Mouse (Mus musculus) small intestine, adult 2 months (tissue): ENCODE data around the gene Nkrf. TPM values are rescaled to one million over a fixed set of nuclear protein-coding genes. Genes with fewer than 3 reads are reported as not detected.
"Not testable (repeated sequence)": the region's sequence is repeated elsewhere in the genome, so short reads cannot be mapped to it uniquely, and the experiment has no call there.

ENCODE experiments used
- H3K27ac ChIP-seq: fragments of 200-500 bp; 2 replicates; pipeline ENCODE4 v1.5.1; 2012; ENCODE audit warnings: low read depth, low read length, control low read depth, inconsistent platforms; ENCODE audit not compliant: insufficient read depth
- H3K27me3 ChIP-seq: fragments of 200-500 bp; 2 replicates; pipeline ENCODE4 v1.6.1; 2012; ENCODE audit warnings: mild to moderate bottlenecking, moderate library complexity, low read length, inconsistent platforms; ENCODE audit not compliant: control insufficient read depth, insufficient read depth
- H3K36me3 ChIP-seq: fragments of 200-500 bp; 2 replicates; pipeline ENCODE4 v1.6.1; 2012; ENCODE audit warnings: mild to moderate bottlenecking, low read length, control low read depth, inconsistent platforms; ENCODE audit not compliant: control insufficient read depth, insufficient read depth
- H3K4me1 ChIP-seq: fragments of 200-500 bp; 2 replicates; pipeline ENCODE4 v1.6.1; 2012; ENCODE audit warnings: low read length, inconsistent platforms, mixed read lengths; ENCODE audit not compliant: control insufficient read depth, insufficient read depth, insufficient read length
- H3K4me3 ChIP-seq: fragments of 200-500 bp; 2 replicates; pipeline ENCODE4 v1.5.1; 2012; ENCODE audit warnings: low read depth, mild to moderate bottlenecking, control low read depth, inconsistent platforms, low read length, moderate library complexity
- CTCF ChIP-seq: fragments of 200-500 bp; IDR thresholded peaks from 2 replicates; pipeline ENCODE4 v1.5.1; 2012; ENCODE audit warnings: low read depth, mild to moderate bottlenecking, control low read depth, inconsistent platforms, low read length, moderate library complexity, mixed read lengths; ENCODE audit not compliant: insufficient replicate concordance, insufficient read length; ENCODE audit errors: extremely low read depth
- POLR2A ChIP-seq: fragments of 200-500 bp; IDR thresholded peaks from 2 replicates; pipeline ENCODE4 v1.6.1; 2012; ENCODE audit warnings: low read depth, mild to moderate bottlenecking, control low read depth, inconsistent platforms, low read length, moderate library complexity
- WGBS: fragments of 180-500 bp; shearing (Covaris S2); methylation state at CpG from one replicate; pipeline ENCODE4 v1.1.7; 2018; 5-methylcytosine and 5-hydroxymethylcytosine counted together
- polyA plus RNA-seq: library from polyadenylated mRNA; depleted of rRNA; stranded (reverse); fragments of >200 nt; gene quantifications from 2 replicates; pipeline ENCODE4 v1.2.3, GENCODE M21; 2012

Nkrf gene
- polyA plus RNA-seq, 1 experiment, result 0.08 TPM

DNA sequence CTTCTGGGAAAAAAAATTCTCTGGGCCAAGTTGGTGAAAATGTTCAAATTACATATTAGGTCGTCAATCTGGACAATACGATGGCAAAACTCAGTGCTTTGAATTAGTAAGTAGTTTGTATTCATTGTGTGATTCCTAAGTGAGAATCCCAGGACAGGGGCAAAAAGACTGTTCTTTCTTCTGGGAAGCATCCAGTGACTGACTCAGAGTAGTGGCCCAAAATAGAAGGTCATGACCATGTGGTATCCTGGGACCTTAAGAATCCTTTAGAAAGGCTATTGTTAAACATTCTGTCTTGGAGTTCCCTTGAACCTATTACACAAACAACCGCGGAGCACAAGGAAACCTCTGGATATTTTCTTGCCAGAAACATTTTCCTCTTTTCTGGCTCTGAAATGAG is 18.6 kb upstream of the Nkrf start:
- Histone ChIP-seq H3K27ac (no peak overlapping the region), H3K36me3 (no peaks in the 10 kb centered on the region), H3K4me3 (no peak overlapping the region), H3K27me3 (no peaks in the 10 kb centered on the region), H3K4me1 (no peaks in the 10 kb centered on the region)
- 85% methylated on average over 4 of the region's 4 CpGs for WGBS
- TF ChIP-seq CTCF (no peak), POLR2A (no peak)

DNA sequence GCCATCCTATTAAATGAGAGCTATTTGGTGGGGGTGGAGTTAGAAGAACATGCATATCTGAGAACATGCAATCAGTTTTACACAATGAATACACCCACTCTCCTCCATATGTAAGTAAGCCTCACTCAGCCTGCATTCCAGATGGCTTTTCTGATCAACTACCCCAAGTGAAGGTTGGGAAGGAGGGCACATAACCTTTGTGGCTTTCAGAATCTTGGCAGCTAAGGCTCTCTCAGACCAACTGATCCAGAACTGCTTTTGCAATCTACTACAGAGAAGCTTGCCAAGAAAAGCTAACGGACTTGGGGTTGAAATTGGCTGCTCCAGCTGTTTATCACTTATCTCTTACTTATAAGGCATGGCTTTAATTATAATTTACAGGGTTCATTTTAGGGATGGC is 15.1 kb upstream of the Nkrf start:
- TF ChIP-seq CTCF, result no peak
- TF ChIP-seq POLR2A, result no peak
- H3K4me1 ChIP-seq, result no peaks in the 10 kb centered on the region
- 34% methylated on average over 1 of the region's 1 CpGs for WGBS
- H3K36me3 ChIP-seq, result no peaks in the 10 kb centered on the region
- no peak overlapping the region for H3K27ac ChIP-seq
- no peak overlapping the region for H3K4me3 ChIP-seq
- no peaks in the 10 kb centered on the region for H3K27me3 ChIP-seq

DNA sequence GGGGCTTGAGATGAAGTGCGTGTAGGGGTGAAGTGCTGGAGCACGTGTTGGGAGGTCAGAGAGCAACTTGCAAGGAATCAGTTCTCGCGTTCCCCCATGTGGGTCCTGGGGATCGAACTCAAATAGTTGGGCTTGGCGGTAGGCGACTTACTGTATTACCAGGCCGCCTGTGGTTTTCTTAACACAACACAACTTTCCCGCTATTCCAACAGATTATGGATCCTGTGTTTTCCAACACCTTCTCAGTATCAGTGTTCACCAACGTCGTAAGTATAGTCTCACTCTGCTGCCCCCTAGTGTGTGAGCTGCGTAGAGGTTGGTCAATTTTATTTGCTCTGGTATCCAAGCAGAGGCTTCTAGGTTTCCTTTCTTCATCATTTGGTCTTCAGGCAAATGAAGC is 8.6 kb upstream of the Nkrf start:
- TF ChIP-seq CTCF (peak; percentile 9; the same call in 1 of the 2 replicates), POLR2A (no peak)
- Histone ChIP-seq H3K4me3 (no peak overlapping the region), H3K27me3 (no peaks in the 10 kb centered on the region), H3K27ac (no peak overlapping the region), H3K4me1 (no peaks in the 10 kb centered on the region), H3K36me3 (no peaks in the 10 kb centered on the region)
- 43% methylated on average over 12 of the region's 12 CpGs for WGBS

DNA sequence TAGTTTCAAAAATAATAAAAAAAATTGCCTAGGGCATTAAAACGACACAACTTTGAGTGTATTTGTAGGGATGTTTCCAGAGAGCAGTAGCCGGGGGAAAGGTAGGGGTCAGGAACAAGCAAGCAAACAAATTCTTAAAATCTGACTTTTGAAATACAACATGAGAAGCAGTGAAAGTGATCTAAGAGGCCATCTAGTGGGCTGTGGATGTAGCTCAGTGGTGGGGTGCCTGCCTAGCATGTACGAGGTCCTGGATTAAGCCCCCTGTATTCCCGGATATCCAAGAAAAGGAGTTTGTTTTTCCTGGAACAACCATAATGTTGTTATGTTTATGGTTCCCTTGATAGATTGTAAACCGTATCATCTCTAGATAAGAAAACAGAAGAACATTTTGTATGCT is 3.8 kb upstream of the Nkrf start:
- Histone ChIP-seq H3K4me3 (no peak overlapping the region), H3K27me3 (no peaks in the 10 kb centered on the region), H3K4me1 (no peaks in the 10 kb centered on the region), H3K36me3 (no peaks in the 10 kb centered on the region), H3K27ac (no peak overlapping the region)
- 26% methylated on average over 5 of the region's 5 CpGs for WGBS
- no peak for TF ChIP-seq POLR2A
- TF ChIP-seq CTCF, result no peak

DNA sequence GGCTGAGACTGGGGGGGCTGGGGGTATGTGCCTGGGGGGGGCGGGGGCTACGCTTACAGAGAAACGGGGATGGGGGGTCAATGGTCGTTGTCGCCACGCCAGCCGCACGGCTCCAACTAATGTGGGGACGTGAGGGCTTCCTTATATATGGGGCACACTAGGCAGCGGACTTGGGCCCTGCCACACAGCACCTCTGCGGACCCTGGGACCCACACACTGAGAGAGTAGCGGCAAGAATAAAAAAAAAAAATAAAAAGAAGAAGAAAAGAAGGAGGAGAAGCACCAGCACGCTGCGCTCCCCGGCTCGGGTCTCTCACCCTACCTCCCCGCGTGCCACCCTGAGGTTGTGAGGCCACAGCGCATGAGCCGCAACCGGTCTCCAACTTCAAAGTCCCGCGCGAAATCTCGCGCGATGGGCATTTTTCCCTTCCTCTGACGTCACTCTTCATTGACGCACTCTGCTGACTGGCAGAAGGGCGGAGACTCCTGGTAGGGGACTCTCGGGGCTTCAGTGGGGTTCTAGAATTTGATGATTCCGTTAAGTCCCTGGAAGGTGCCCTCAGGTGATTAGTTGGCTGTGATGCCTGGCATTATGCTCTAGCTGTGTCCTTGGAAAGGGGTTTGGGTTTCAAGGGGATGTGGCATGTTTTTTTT is 543 bp upstream of the Nkrf start:
- 14% methylated on average over 31 of the region's 32 CpGs for WGBS

DNA sequence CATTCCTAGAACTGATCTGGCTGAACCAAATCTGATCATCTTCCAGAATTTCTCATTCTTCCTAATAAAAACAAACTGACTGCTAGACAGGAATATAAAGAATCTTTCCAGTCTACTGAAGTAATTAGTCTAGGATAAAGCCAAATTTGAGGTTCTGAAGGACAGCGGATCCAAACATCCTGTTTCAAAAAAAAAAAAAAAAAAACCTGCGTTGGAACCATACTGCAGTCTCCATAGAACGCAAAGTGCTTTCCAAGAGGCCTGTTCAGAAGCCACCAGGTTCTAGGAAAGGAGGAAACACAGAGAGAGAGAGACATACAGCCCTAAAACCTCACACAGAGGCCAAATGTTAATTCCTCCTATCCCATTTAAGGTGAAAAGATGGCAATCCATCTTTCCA is 1.0 kb downstream of the Nkrf start:
- no peaks in the 10 kb centered on the region for H3K36me3 ChIP-seq
- H3K4me1 ChIP-seq, result no peaks in the 10 kb centered on the region
- WGBS, result 18% methylated on average over 3 of the region's 3 CpGs
- TF ChIP-seq POLR2A (no peak), CTCF (no peak)
- H3K27ac ChIP-seq, result no peak overlapping the region
- no peak overlapping the region for H3K4me3 ChIP-seq
- no peaks in the 10 kb centered on the region for H3K27me3 ChIP-seq

More for the DNA sequence above, 543 bp upstream of the Nkrf start:
- Histone ChIP-seq H3K4me1 (no peaks in the 10 kb centered on the region), H3K4me3 (peak overlapping the region; percentile 86), H3K27me3 (no peaks in the 10 kb centered on the region), H3K36me3 (no peaks in the 10 kb centered on the region), H3K27ac (0 out of 2 replicates have a peak overlapping the region, but pooled peaks have one; percentile 6)
- no peak for TF ChIP-seq CTCF
- peak; percentile 82; the same call in 1 of the 2 replicates for TF ChIP-seq POLR2A

DNA sequence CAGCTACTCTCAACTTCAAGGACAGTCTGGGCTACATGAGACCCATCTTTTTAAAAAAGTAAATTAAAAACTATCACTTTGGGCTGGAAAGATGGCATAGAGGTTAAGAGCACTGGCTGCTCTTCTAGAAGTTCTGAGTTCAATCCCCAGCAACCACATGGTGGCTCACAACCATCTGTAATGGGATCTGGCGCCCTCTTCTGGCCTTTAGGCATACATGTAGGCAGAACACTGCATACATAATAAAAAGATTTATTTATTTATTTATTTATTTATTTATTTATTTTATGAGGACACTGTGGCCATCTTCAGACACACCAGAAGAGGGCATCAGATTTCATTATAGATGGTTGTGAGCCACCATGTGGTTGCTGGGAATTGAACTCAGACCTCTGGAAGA is 3.8 kb downstream of the Nkrf start:
- H3K27me3 ChIP-seq, H3K27ac ChIP-seq, H3K36me3 ChIP-seq, H3K4me1 ChIP-seq, H3K4me3 ChIP-seq: not testable (repeated sequence)
- 50% methylated on average over 1 of the region's 1 CpGs for WGBS
